Mouse (Mus musculus) A20 (cell line): Measurements from ENCODE around the gene Gpatch8.
A peak's percentile ranks its signal among the peaks of the same experiment; 100 is the strongest.

ENCODE experiments used
- DNase-seq: peaks from one replicate; pipeline ENCODE4 v3.0.0-alpha.2; 2011; ENCODE audit warnings: low read depth, low spot score

Gpatch8 gene

GRCm38 (mm10) chr11:102449043-102450008, 106.9 kb downstream of the Gpatch8 start:
- no peak for DNase-seq

- DNase-seq = no peak
Observed at GRCm38 (mm10) chr11:102448327-102448726, 107.9 kb downstream of the Gpatch8 start.

GRCm38 (mm10) chr11:102447497-102447896, 108.7 kb downstream of the Gpatch8 start, which contains the start of gene Fam171a2:
Gene Fam171a2 (minus strand): TSS chr11:102447682.
- peak; percentile 68 for DNase-seq

- no peak for DNase-seq
Observed at GRCm38 (mm10) chr11:102446581-102447461, 109.4 kb downstream of the Gpatch8 start.

GRCm38 (mm10) chr11:102445891-102446361, 110.3 kb downstream of the Gpatch8 start:
- no peak for DNase-seq

GRCm38 (mm10) chr11:102445264-102445890, 110.8 kb downstream of the Gpatch8 start:
- DNase-seq = no peak

- DNase-seq = no peak
Observed at GRCm38 (mm10) chr11:102444781-102445180, 111.4 kb downstream of the Gpatch8 start.

- no peak for DNase-seq
Observed at GRCm38 (mm10) chr11:102444321-102444720, 111.9 kb downstream of the Gpatch8 start.

GRCm38 (mm10) chr11:102443740-102444139, 112.5 kb downstream of the Gpatch8 start:
- DNase-seq = no peak

- DNase-seq = no peak
Observed at GRCm38 (mm10) chr11:102442089-102442488, 114.1 kb downstream of the Gpatch8 start.

- no peak for DNase-seq
Observed at GRCm38 (mm10) chr11:102441434-102441833, 114.8 kb downstream of the Gpatch8 start.

- DNase-seq = no peak
Observed at GRCm38 (mm10) chr11:102440255-102440654, 115.9 kb downstream of the Gpatch8 start.

GRCm38 (mm10) chr11:102439093-102440082, 116.8 kb downstream of the Gpatch8 start:
- no peak for DNase-seq

- no peak for DNase-seq
Observed at GRCm38 (mm10) chr11:102438212-102439092, 117.7 kb downstream of the Gpatch8 start.

- DNase-seq = no peak
Observed at GRCm38 (mm10) chr11:102437120-102438061, 118.8 kb downstream of the Gpatch8 start.

GRCm38 (mm10) chr11:102436471-102436790, 119.8 kb downstream of the Gpatch8 start:
- DNase-seq = no peak

- no peak for DNase-seq
Observed at GRCm38 (mm10) chr11:102435754-102436470, 120.3 kb downstream of the Gpatch8 start.
